Mouse (Mus musculus) limb, embryonic 12.5 days (tissue): ENCODE data around the gene Dedd2. TPM values are rescaled to one million over a fixed set of nuclear protein-coding genes. Genes with fewer than 3 reads are reported as not detected.

ENCODE experiments used
- ATAC-seq: fragments of 200-750 bp; cut with Nextera tagmentation; 2 replicates; pipeline ENCODE4 v1.8.0; 2017; ENCODE audit warnings: low read depth, moderate TSS enrichment; ENCODE audit not compliant: insufficient number of reproducible peaks, insufficient read depth, low FRiP score, low TSS enrichment
- H3K27ac ChIP-seq: fragments of 300-500 bp; sonication (generic); 2 replicates; pipeline ENCODE4 v1.5.1; 2016; ENCODE audit warnings: mild to moderate bottlenecking, moderate library complexity
- H3K27me3 ChIP-seq: fragments of 300-500 bp; sonication (generic); 2 replicates; pipeline ENCODE4 v1.6.1; 2016; ENCODE audit warnings: mild to moderate bottlenecking, moderate library complexity
- H3K36me3 ChIP-seq: fragments of 300-500 bp; sonication (generic); 2 replicates; pipeline ENCODE4 v1.6.1; 2016; ENCODE audit warnings: mild to moderate bottlenecking, moderate library complexity
- H3K4me1 ChIP-seq: fragments of 300-500 bp; sonication (generic); replicated peaks from 2 replicates; pipeline ENCODE4 v1.6.1; 2016
- H3K4me2 ChIP-seq: fragments of 300-500 bp; sonication (generic); 2 replicates; pipeline ENCODE4 v1.6.1; 2016; ENCODE audit warnings: mild to moderate bottlenecking, moderate library complexity
- H3K4me3 ChIP-seq: fragments of 300-500 bp; sonication (generic); replicated peaks from 2 replicates; pipeline ENCODE4 v1.5.1; 2016; ENCODE audit warnings: mild to moderate bottlenecking
- H3K9ac ChIP-seq: fragments of 300-500 bp; sonication (generic); replicated peaks from 2 replicates; pipeline ENCODE4 v1.6.1; 2016; ENCODE audit warnings: mild to moderate bottlenecking, moderate library complexity
- H3K9me3 ChIP-seq: fragments of 300-500 bp; sonication (generic); 2 replicates; pipeline ENCODE4 v1.6.1; 2016; ENCODE audit warnings: mild to moderate bottlenecking, moderate library complexity
- WGBS: fragments of 180-500 bp; shearing (Covaris S2); methylation state at CpG from one replicate; pipeline ENCODE4 v1.1.7; 2016; 5-methylcytosine and 5-hydroxymethylcytosine counted together
- polyA plus RNA-seq: library from polyadenylated mRNA; unstranded; fragments of >200 nt; fragmentation: Nextera tagmentation; extraction: Ambion mirVana; gene quantifications from 2 replicates; pipeline ENCODE4 v1.2.1, GENCODE M21; 2016

The Dedd2 gene
- polyA plus RNA-seq, 1 experiment from 2014 or later: 12.2 TPM

GRCm38 (mm10) chr7:25170583-25170982, 49.8 kb downstream of the Dedd2 start:
- Histone ChIP-seq H3K9ac (no peak overlapping the region), H3K4me3 (no peak overlapping the region), H3K4me1 (peaks cover 7% of the 10 kb centered on the region), H3K36me3 (no peaks in the 10 kb centered on the region), H3K27me3 (peaks cover 37% of the 10 kb centered on the region), H3K9me3 (no peaks in the 10 kb centered on the region), H3K4me2 (no peak overlapping the region), H3K27ac (no peak overlapping the region)
- no peak for ATAC-seq
- 17% methylated on average over 3 of the region's 3 CpGs for WGBS

GRCm38 (mm10) chr7:25166106-25166505, 54.3 kb downstream of the Dedd2 start:
- H3K9ac ChIP-seq: no peak overlapping the region
- H3K4me2 ChIP-seq: no peak overlapping the region
- H3K27ac ChIP-seq: no peak overlapping the region
- H3K27me3 ChIP-seq: peaks cover 31% of the 10 kb centered on the region
- no peaks in the 10 kb centered on the region for H3K9me3 ChIP-seq
- 76% methylated on average over 5 of the region's 5 CpGs for WGBS
- H3K4me1 ChIP-seq: no peaks in the 10 kb centered on the region
- ATAC-seq: no peak
- no peaks in the 10 kb centered on the region for H3K36me3 ChIP-seq
- H3K4me3 ChIP-seq: no peak overlapping the region

- Histone ChIP-seq H3K4me1 (peaks cover 52% of the 10 kb centered on the region), H3K9me3 (no peaks in the 10 kb centered on the region), H3K4me3 (0 out of 2 replicates have a peak overlapping the region, but pooled peaks have one; percentile 1), H3K4me2 (peak overlapping the region; percentile 37), H3K36me3 (no peaks in the 10 kb centered on the region), H3K9ac (no peak overlapping the region), H3K27ac (no peak overlapping the region), H3K27me3 (peaks cover 30% of the 10 kb centered on the region)
- WGBS: 30% methylated on average over 14 of the region's 14 CpGs
- no peak for ATAC-seq
Observed at GRCm38 (mm10) chr7:25156158-25156648, 64.2 kb downstream of the Dedd2 start.

GRCm38 (mm10) chr7:25155469-25156157, 64.8 kb downstream of the Dedd2 start:
- H3K27me3 ChIP-seq: peaks cover 34% of the 10 kb centered on the region
- WGBS: 9% methylated on average over 17 of the region's 17 CpGs
- no peak overlapping the region for H3K9ac ChIP-seq
- H3K4me1 ChIP-seq: peaks cover 58% of the 10 kb centered on the region
- H3K9me3 ChIP-seq: no peaks in the 10 kb centered on the region
- no peaks in the 10 kb centered on the region for H3K36me3 ChIP-seq
- peak overlapping the region; percentile 13; the same call in 1 of the 2 replicates for H3K27ac ChIP-seq
- 0 out of 2 replicates have a peak overlapping the region, but pooled peaks have one; percentile 1 for H3K4me3 ChIP-seq
- peak; percentile 72 for ATAC-seq
- H3K4me2 ChIP-seq: peak overlapping the region; percentile 37

- Histone ChIP-seq H3K4me3 (no peak overlapping the region), H3K9ac (no peak overlapping the region), H3K4me2 (peak overlapping the region; percentile 37; the same call in 1 of the 2 replicates), H3K27ac (no peak overlapping the region), H3K9me3 (no peaks in the 10 kb centered on the region), H3K36me3 (no peaks in the 10 kb centered on the region), H3K27me3 (peaks cover 42% of the 10 kb centered on the region), H3K4me1 (peaks cover 67% of the 10 kb centered on the region)
- ATAC-seq: no peak
- WGBS: 61% methylated on average over 4 of the region's 4 CpGs
Observed at GRCm38 (mm10) chr7:25154648-25155047, 65.8 kb downstream of the Dedd2 start.

- WGBS: 40% methylated on average over 7 of the region's 7 CpGs
- Histone ChIP-seq H3K36me3 (no peaks in the 10 kb centered on the region), H3K4me2 (peak overlapping the region; percentile 11), H3K9ac (0 out of 2 replicates have a peak overlapping the region, but pooled peaks have one; percentile 2), H3K4me1 (peaks cover 70% of the 10 kb centered on the region), H3K27me3 (peaks cover 45% of the 10 kb centered on the region), H3K4me3 (no peak overlapping the region), H3K27ac (peak overlapping the region; percentile 30; the same call in 1 of the 2 replicates), H3K9me3 (no peaks in the 10 kb centered on the region)
- ATAC-seq: no peak
Observed at GRCm38 (mm10) chr7:25153841-25154240, 66.6 kb downstream of the Dedd2 start.

GRCm38 (mm10) chr7:25151916-25152556, 68.4 kb downstream of the Dedd2 start:
- Histone ChIP-seq H3K27ac (peak overlapping the region; percentile 91; the same call in 1 of the 2 replicates), H3K4me1 (peaks cover 70% of the 10 kb centered on the region), H3K9ac (no peak overlapping the region), H3K27me3 (peaks cover 46% of the 10 kb centered on the region), H3K4me3 (no peak overlapping the region), H3K36me3 (no peaks in the 10 kb centered on the region), H3K4me2 (peak overlapping the region; percentile 10; the same call in 1 of the 2 replicates), H3K9me3 (no peaks in the 10 kb centered on the region)
- no peak for ATAC-seq
- 30% methylated on average over 10 of the region's 10 CpGs for whole genome bisulfite sequencing

GRCm38 (mm10) chr7:25151009-25151408, 69.4 kb downstream of the Dedd2 start:
- no peaks in the 10 kb centered on the region for H3K36me3 ChIP-seq
- H3K9me3 ChIP-seq: no peaks in the 10 kb centered on the region
- H3K4me1 ChIP-seq: peaks cover 67% of the 10 kb centered on the region
- ATAC-seq: no peak
- WGBS: 2% methylated on average over 7 of the region's 7 CpGs
- H3K4me3 ChIP-seq: peak overlapping the region; percentile 26; the same call in 1 of the 2 replicates
- peak overlapping the region; percentile 54 for H3K4me2 ChIP-seq
- H3K27ac ChIP-seq: peak overlapping the region; percentile 91
- H3K9ac ChIP-seq: peak overlapping the region; percentile 47
- peaks cover 44% of the 10 kb centered on the region for H3K27me3 ChIP-seq

GRCm38 (mm10) chr7:25150151-25150663, 70.2 kb downstream of the Dedd2 start:
- WGBS: 0% methylated on average over 14 of the region's 18 CpGs
- peak overlapping the region; percentile 54 for H3K27ac ChIP-seq
- H3K9ac ChIP-seq: no peak overlapping the region; the same call in 1 of the 2 replicates
- H3K4me3 ChIP-seq: peak overlapping the region; percentile 26
- no peaks in the 10 kb centered on the region for H3K9me3 ChIP-seq
- H3K36me3 ChIP-seq: no peaks in the 10 kb centered on the region
- peaks cover 59% of the 10 kb centered on the region for H3K4me1 ChIP-seq
- ATAC-seq: peak; percentile 34; the same call in 1 of the 2 replicates
- H3K27me3 ChIP-seq: peaks cover 47% of the 10 kb centered on the region
- H3K4me2 ChIP-seq: peak overlapping the region; percentile 54
